Mouse (Mus musculus): ENCODE results near the gene Zfp946. TPM values are rescaled to one million over a fixed set of nuclear protein-coding genes. Genes with fewer than 3 reads are reported as not detected.

Zfp946 gene
- 7.2 and 8.5 TPM in 2 replicates for total RNA-seq (2014; rRNA removed)
- polyA plus RNA-seq (2015; fragmentation: Nextera tagmentation; extraction: Ambion mirVana), result 23.4 and 25.2 TPM in 2 replicates

DNA sequence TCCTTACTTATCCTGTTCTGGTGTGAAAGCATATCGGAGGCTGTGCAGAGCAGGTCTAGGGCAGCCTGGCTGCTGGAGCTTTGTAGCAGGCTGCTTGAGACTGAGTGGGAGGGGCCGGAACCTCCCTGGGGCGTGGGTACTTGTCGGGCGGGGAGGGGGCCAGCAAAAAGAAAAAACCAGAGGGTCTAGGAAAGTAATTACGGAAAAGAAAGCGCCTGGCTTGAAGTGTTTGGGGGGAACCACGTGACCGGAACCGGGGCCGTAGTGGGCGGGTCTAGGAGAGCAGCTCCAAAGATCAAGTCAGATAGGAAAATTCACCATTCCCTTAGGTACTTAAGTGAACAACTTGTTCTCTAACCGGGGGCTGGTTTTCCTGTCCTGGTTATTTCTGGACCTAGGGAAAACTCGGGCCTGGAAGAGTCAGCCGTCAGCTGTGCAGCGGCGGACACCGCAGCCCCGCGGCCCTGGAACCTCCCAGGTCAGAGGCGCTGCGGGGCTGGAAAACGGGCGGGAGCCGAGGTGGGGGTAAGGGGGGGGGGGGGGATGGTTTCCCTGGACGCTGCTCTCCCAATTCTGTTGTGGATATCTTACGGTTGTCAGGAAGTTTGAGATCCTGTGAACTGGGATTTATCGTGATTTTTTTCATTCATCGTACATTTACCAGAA, at the start of gene Zfp946:
Gene Zfp946, plus strand, starts transcription at position 271 of the 666 bp plus-strand sequence.
- Histone ChIP-seq H3K27me3 (ENCODE audit: insufficient read depth, low read length) (no peaks in the 10 kb centered on the region), H3K9ac (replicated peaks; ENCODE audit: low read length) (peak within 1 kb of the TSS; percentile 70), H3K9me3 (ENCODE audit: low read length) (no peaks in the 10 kb centered on the region), H3K4me2 (ENCODE audit: low read depth, low read length) (peak within 1 kb of the TSS; percentile 77), H3K4me1 (ENCODE audit: insufficient read depth, low read length) (peaks cover 7% of the 10 kb centered on the region), H3K4me3 (ENCODE audit: low read length) (peak within 1 kb of the TSS; percentile 66), H3K27ac (peak within 1 kb of the TSS; percentile 78), H3K36me3 (ENCODE audit: insufficient read depth, low read length) (no peaks in the 10 kb centered on the region)
- TF ChIP-seq CTCF (IDR thresholded peaks at IDR 0.05; ENCODE audit: low read depth), result no peak
- ATAC-seq (peak; percentile 98), DNase-seq (ENCODE audit: low spot score) (peak; percentile 87)
- under 1% methylated on average over 29 of the region's 29 CpGs for WGBS

DNA sequence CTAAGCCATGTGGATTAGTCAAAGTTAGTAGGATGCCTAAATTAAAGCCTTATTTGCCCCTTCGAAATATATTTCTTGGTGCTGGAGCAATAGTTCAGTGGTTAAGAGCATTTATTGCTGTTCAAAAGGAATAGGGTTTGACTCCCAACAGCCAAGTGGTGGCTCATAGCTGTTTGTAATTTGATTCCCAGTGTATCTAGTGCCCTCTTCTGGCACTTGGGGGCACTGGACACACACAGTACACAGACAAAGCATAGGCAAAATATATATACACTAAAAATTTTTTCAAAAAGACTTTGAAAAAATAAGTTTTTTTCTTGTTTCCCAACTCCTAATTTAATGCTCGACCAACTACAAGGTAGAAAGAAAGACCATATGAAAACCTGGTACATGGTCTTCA, 13.3 kb upstream of the Zfp946 start:
- no peak overlapping the region for H3K4me3 ChIP-seq (ENCODE audit: low read length)
- no peaks in the 10 kb centered on the region for H3K36me3 ChIP-seq (ENCODE audit: insufficient read depth, low read length)
- TF ChIP-seq CTCF (IDR thresholded peaks at IDR 0.05; ENCODE audit: low read depth), result peak; percentile 52
- no peaks in the 10 kb centered on the region for H3K27me3 ChIP-seq (ENCODE audit: insufficient read depth, low read length)
- H3K4me2 ChIP-seq (ENCODE audit: low read depth, low read length), result no peak overlapping the region
- no peaks in the 10 kb centered on the region for H3K9me3 ChIP-seq (ENCODE audit: low read length)
- no peaks in the 10 kb centered on the region for H3K4me1 ChIP-seq (ENCODE audit: insufficient read depth, low read length)
- no peak for ATAC-seq
- H3K27ac ChIP-seq, result no peak overlapping the region
- WGBS, result 77% methylated on average over 2 of the region's 2 CpGs
- peak; percentile 15 for DNase-seq (ENCODE audit: low spot score)
- H3K9ac ChIP-seq (replicated peaks; ENCODE audit: low read length), result no peak overlapping the region

DNA sequence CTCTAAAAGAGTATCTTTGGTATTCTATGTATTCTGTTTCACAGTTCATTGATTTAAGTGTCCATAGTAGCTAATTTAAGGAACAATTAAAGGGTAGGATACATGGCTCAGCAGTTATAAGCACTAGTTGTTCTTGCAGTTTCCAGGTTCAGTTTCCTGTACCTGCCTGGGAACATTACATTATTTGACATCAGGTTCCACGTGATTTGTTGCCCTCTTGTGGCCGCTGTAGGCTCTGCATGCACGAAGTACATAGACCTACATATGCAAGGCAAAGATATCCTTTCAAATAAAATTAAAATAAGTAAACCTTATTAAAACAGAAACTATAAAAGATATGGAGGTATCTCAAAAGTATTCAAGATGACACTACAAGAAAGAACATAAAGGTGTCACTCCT, 6.5 kb upstream of the Zfp946 start:
- H3K4me3 ChIP-seq (ENCODE audit: low read length), result no peak overlapping the region
- under 1% methylated on average over 3 of the region's 3 CpGs for WGBS
- no peak overlapping the region for H3K4me2 ChIP-seq (ENCODE audit: low read depth, low read length)
- H3K27ac ChIP-seq, result no peak overlapping the region
- no peaks in the 10 kb centered on the region for H3K4me1 ChIP-seq (ENCODE audit: insufficient read depth, low read length)
- no peaks in the 10 kb centered on the region for H3K9me3 ChIP-seq (ENCODE audit: low read length)
- ATAC-seq (peak; percentile 68; the same call in 1 of the 2 replicates), DNase-seq (ENCODE audit: low spot score) (peak; percentile 82)
- TF ChIP-seq CTCF (IDR thresholded peaks at IDR 0.05; ENCODE audit: low read depth), result peak; percentile 88
- no peaks in the 10 kb centered on the region for H3K27me3 ChIP-seq (ENCODE audit: insufficient read depth, low read length)
- no peaks in the 10 kb centered on the region for H3K36me3 ChIP-seq (ENCODE audit: insufficient read depth, low read length)
- no peak overlapping the region for H3K9ac ChIP-seq (replicated peaks; ENCODE audit: low read length)

DNA sequence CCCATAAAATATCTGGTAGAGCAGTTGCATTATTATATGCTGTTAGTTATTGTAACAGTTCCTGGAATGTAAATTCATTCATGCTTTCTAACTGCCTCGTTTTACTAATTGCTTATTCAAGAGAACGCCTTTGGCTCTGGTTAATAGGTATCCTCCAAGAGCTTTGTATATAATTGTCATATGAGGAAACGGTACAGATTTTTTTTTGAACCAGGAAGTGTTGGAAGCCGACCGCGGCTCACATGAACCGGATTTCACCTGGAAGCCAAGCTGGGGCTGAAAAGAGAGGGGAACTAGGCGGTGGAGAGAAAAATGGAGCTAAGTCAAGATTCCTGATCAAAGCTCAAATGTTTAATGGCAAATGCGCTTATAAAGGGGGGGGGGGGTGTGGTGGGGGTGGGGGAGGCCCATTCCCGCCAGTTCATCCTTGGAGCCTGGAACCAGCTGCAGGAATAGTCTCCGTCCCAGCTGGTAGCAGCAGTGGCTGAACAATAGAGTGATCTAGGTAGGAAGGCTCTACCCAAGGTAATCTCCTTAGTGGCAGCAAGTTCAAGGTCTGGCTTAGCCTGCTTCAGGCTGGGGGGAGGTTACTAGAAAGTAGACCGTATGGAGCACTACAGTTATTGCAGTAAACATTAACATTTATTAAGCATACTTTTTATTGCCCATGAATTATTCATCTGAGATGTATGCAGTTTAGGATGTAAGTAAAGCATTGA, 773 bp downstream of the Zfp946 start:
- H3K9ac ChIP-seq (replicated peaks; ENCODE audit: low read length), result peak overlapping the region; percentile 70
- peak overlapping the region; percentile 66 for H3K4me3 ChIP-seq (ENCODE audit: low read length)
- 0 out of 2 replicates have a peak, but pooled peaks have one; percentile 5 for ATAC-seq
- H3K27me3 ChIP-seq (ENCODE audit: insufficient read depth, low read length), result no peaks in the 10 kb centered on the region
- no peak for TF ChIP-seq CTCF (IDR thresholded peaks at IDR 0.05; ENCODE audit: low read depth)
- DNase-seq (ENCODE audit: low spot score), result peak; percentile 19
- H3K4me1 ChIP-seq (ENCODE audit: insufficient read depth, low read length), result peaks cover 7% of the 10 kb centered on the region
- WGBS, result 2% methylated on average over 12 of the region's 12 CpGs
- H3K4me2 ChIP-seq (ENCODE audit: low read depth, low read length), result peak overlapping the region; percentile 77
- no peaks in the 10 kb centered on the region for H3K36me3 ChIP-seq (ENCODE audit: insufficient read depth, low read length)
- H3K27ac ChIP-seq, result peak overlapping the region; percentile 78; the same call in 1 of the 2 replicates
- no peaks in the 10 kb centered on the region for H3K9me3 ChIP-seq (ENCODE audit: low read length)

DNA sequence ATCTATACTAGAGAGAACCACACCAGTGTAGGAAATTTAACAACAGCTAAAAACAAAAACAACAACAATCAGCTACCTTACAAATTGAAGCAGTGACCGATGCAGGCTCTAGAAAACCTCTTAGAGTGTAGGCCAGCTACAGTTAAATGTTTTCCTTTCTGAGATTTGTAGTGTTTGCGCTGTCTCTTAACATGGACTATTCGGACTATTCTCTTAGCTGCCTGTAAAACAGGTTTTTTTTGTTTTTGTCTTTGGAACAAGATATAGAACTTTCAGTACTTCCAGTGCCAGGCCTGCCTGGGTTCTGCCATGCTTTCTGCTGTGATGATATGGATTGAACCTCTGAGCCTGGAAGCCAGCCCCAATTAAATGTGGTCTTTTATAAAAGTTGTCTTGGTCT, 23.7 kb downstream of the Zfp946 start:
- Histone ChIP-seq H3K4me3 (ENCODE audit: low read length) (no peak overlapping the region), H3K4me1 (ENCODE audit: insufficient read depth, low read length) (no peaks in the 10 kb centered on the region), H3K9ac (replicated peaks; ENCODE audit: low read length) (no peak overlapping the region), H3K27ac (no peak overlapping the region), H3K27me3 (ENCODE audit: insufficient read depth, low read length) (no peaks in the 10 kb centered on the region), H3K4me2 (ENCODE audit: low read depth, low read length) (no peak overlapping the region), H3K9me3 (ENCODE audit: low read length) (peaks cover 9% of the 10 kb centered on the region), H3K36me3 (ENCODE audit: insufficient read depth, low read length) (no peaks in the 10 kb centered on the region)
- ATAC-seq, result no peak
- no peak for TF ChIP-seq CTCF (IDR thresholded peaks at IDR 0.05; ENCODE audit: low read depth)
- 97% methylated on average over 3 of the region's 3 CpGs for WGBS
- no peak for DNase-seq (ENCODE audit: low spot score)

DNA sequence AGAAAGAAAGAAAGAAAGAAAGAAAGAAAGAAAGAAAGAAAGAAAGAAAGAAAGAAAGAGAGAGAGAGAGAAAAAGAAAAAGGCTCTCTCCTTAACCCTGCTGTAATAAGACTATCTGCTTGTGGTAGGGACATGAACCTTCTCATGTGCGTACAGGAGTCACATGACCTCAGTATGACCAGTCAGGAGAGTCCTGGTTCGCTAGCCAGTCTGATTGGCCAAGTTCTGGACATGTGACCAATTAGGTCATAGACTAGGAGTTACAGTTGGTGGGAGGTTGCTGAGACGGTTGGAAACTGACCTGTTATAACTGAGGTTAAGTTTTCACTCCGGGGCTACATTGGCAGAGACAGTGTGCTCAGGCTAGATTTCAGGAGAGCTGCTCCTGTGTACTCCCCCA, 73.1 kb downstream of the Zfp946 start:
- Histone ChIP-seq H3K36me3 (ENCODE audit: insufficient read depth, low read length) (no peaks in the 10 kb centered on the region), H3K4me3 (ENCODE audit: low read length) (no peak overlapping the region), H3K27ac (no peak overlapping the region), H3K27me3 (ENCODE audit: insufficient read depth, low read length) (no peaks in the 10 kb centered on the region), H3K4me1 (ENCODE audit: insufficient read depth, low read length) (no peaks in the 10 kb centered on the region), H3K9me3 (ENCODE audit: low read length) (no peaks in the 10 kb centered on the region), H3K4me2 (ENCODE audit: low read depth, low read length) (no peak overlapping the region), H3K9ac (replicated peaks; ENCODE audit: low read length) (no peak overlapping the region)
- ATAC-seq, result no peak
- WGBS, result 82% methylated on average over 4 of the region's 4 CpGs
- no peak for DNase-seq (ENCODE audit: low spot score)
- TF ChIP-seq CTCF (IDR thresholded peaks at IDR 0.05; ENCODE audit: low read depth), result no peak

Other genes with a start within 250 kb of the Zfp946 start
- gene Zfp994, start 198.6 kb upstream of the Zfp946 start, total RNA-seq (2014; rRNA removed), result 1.9 TPM in 2 replicates
- 1.8 and 2.0 TPM in 2 replicates for gene Zfp994, start 198.6 kb upstream of the Zfp946 start, polyA plus RNA-seq (2015; fragmentation: Nextera tagmentation; extraction: Ambion mirVana)
- gene CT030661.1, start 109.4 kb upstream of the Zfp946 start, total RNA-seq (2014; rRNA removed), result 2.9 and 4.8 TPM in 2 replicates
- 8.0 and 10.0 TPM in 2 replicates for gene CT030661.1, start 109.4 kb upstream of the Zfp946 start, polyA plus RNA-seq (2015; fragmentation: Nextera tagmentation; extraction: Ambion mirVana)
- 4.9 and 7.1 TPM in 2 replicates for gene Zfp944, start 62.8 kb upstream of the Zfp946 start, total RNA-seq (2014; rRNA removed)
- gene Zfp944, start 62.8 kb upstream of the Zfp946 start, polyA plus RNA-seq (2015; fragmentation: Nextera tagmentation; extraction: Ambion mirVana), result 8.0 and 8.3 TPM in 2 replicates
- gene Zfp758, start 62.8 kb upstream of the Zfp946 start, total RNA-seq (2014; rRNA removed), result 5.8 and 6.6 TPM in 2 replicates
- 6.9 and 7.8 TPM in 2 replicates for gene Zfp758, start 62.8 kb upstream of the Zfp946 start, polyA plus RNA-seq (2015; fragmentation: Nextera tagmentation; extraction: Ambion mirVana)
- not detected in 2 replicates for gene Vmn2r111, start 149.3 kb downstream of the Zfp946 start, total RNA-seq (2014; rRNA removed)
- not detected in 2 replicates for gene Vmn2r111, start 149.3 kb downstream of the Zfp946 start, polyA plus RNA-seq (2015; fragmentation: Nextera tagmentation; extraction: Ambion mirVana)
- not detected in 2 replicates for gene Vmn2r112, start 176.7 kb downstream of the Zfp946 start, total RNA-seq (2014; rRNA removed)
- gene Vmn2r112, start 176.7 kb downstream of the Zfp946 start, polyA plus RNA-seq (2015; fragmentation: Nextera tagmentation; extraction: Ambion mirVana), result not detected in 2 replicates